Mouse (Mus musculus) hindbrain, postnatal 0 days (tissue): ENCODE measurements around the gene Arhgap22. TPM values are rescaled to one million over a fixed set of nuclear protein-coding genes. Genes with fewer than 3 reads are reported as not detected.

ENCODE experiments used
- ATAC-seq: fragments of 200-750 bp; cut with Nextera tagmentation; 2 replicates; pipeline ENCODE4 v1.8.0; 2017; ENCODE audit warnings: mild to moderate bottlenecking, moderate TSS enrichment, moderate library complexity
- DNase-seq: peaks from one replicate; pipeline ENCODE4 v3.0.0-alpha.2; 2015; ENCODE audit warnings: low spot score
- H3K27ac ChIP-seq: fragments of 300-500 bp; sonication (generic); 2 replicates; pipeline ENCODE4 v1.5.1; 2014; ENCODE audit warnings: mild to moderate bottlenecking
- H3K27me3 ChIP-seq: fragments of 300-500 bp; sonication (generic); 2 replicates; pipeline ENCODE4 v1.6.1; 2014; ENCODE audit warnings: low read length, mixed read lengths; ENCODE audit not compliant: insufficient read depth
- H3K36me3 ChIP-seq: fragments of 300-500 bp; sonication (generic); 2 replicates; pipeline ENCODE4 v1.6.1; 2014; ENCODE audit warnings: low read length, mixed read lengths; ENCODE audit not compliant: insufficient read depth
- H3K4me1 ChIP-seq: fragments of 300-500 bp; sonication (generic); 2 replicates; pipeline ENCODE4 v1.6.1; 2014; ENCODE audit warnings: antibody characterized with exemption, low read length, mixed read lengths; ENCODE audit not compliant: insufficient read depth
- H3K4me2 ChIP-seq: fragments of 300-500 bp; sonication (generic); 2 replicates; pipeline ENCODE4 v1.6.1; 2014; ENCODE audit warnings: low read depth, mild to moderate bottlenecking, low read length, moderate library complexity, mixed read lengths
- H3K4me3 ChIP-seq: fragments of 300-500 bp; sonication (generic); 2 replicates; pipeline ENCODE4 v1.5.1; 2014; ENCODE audit warnings: low read length
- H3K9ac ChIP-seq: fragments of 300-500 bp; sonication (generic); replicated peaks from 2 replicates; pipeline ENCODE4 v1.6.1; 2014; ENCODE audit warnings: mild to moderate bottlenecking, low read length, moderate library complexity, mixed read lengths
- H3K9me3 ChIP-seq: fragments of 300-500 bp; sonication (generic); 2 replicates; pipeline ENCODE4 v1.6.1; 2016; ENCODE audit warnings: low read length, mixed read lengths
- CTCF ChIP-seq: IDR thresholded peaks from 2 replicates; pipeline ENCODE4 v1.5.1; 2016; ENCODE audit warnings: antibody characterized with exemption, control low read depth, low read depth
- WGBS: fragments of 180-500 bp; shearing (Covaris S2); extraction: QIAGEN DNeasy Blood & Tissue Kit; methylation state at CpG from one replicate; pipeline ENCODE4 v1.1.7; 2014; 5-methylcytosine and 5-hydroxymethylcytosine counted together
- polyA plus RNA-seq: library from polyadenylated mRNA; unstranded; fragments of >200 nt; fragmentation: Nextera tagmentation; extraction: Ambion mirVana; gene quantifications from 2 replicates; pipeline ENCODE4 v1.2.1, GENCODE M21; 2015
- total RNA-seq: library from RNA; depleted of rRNA; stranded (reverse); fragments of >200 nt; gene quantifications from 2 replicates; pipeline ENCODE4 v1.2.3, GENCODE M21; 2014

Gene Arhgap22
- total and polyA plus RNA-seq, 2 experiments from 2014 or later: 4.4 to 5.0 TPM

DNA sequence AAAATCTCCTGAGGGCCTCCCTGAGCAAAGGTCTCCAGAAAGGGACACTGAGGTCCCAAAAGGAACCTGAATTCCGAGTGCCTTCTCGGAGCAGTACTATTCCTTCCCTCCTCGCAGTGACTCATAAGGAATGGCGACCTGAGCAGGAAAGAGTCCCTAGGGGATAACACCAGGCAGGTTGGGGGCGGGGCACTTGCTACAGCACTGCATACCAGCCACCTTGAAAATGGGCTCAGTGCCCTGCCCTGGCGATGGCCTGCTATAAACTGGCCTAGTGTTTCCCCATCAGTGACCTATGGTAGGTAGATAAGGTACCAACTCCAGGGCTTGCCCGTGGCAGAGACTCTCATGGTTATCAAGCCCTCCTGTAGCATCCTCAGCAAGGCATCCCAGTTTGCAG is 100.3 kb downstream of the Arhgap22 start:
- Histone ChIP-seq H3K4me3 (no peak overlapping the region), H3K9me3 (no peaks in the 10 kb centered on the region), H3K27ac (no peak overlapping the region), H3K4me2 (no peak overlapping the region), H3K4me1 (no peaks in the 10 kb centered on the region), H3K27me3 (no peaks in the 10 kb centered on the region; the same call in 1 of the 2 replicates), H3K9ac (no peak overlapping the region), H3K36me3 (no peaks in the 10 kb centered on the region)
- TF ChIP-seq CTCF: no peak
- WGBS: 49% methylated on average over 7 of the region's 7 CpGs
- ATAC-seq: no peak
- DNase-seq: no peak

DNA sequence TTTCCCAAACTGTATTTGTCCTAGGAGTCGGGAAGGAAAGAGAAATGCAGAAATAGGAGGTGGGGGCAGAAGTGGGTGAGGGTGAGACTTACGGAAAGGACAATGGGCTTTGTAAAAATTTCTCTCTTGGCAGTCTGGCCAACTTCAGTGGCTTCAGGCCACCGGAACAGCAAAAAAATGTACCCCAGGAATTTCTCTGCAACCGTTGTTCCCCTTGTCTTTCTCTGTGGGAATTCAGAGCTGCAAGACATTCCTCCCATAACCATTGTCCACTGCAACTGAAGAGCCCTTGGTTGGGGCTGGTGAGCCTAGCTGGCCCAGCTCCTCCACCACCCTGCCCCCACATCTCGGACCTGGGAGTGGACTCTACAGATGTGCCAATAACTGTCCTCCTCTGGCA is 101.3 kb downstream of the Arhgap22 start:
- Histone ChIP-seq H3K27ac (no peak overlapping the region), H3K36me3 (no peaks in the 10 kb centered on the region), H3K27me3 (no peaks in the 10 kb centered on the region; the same call in 1 of the 2 replicates), H3K4me3 (no peak overlapping the region), H3K9me3 (no peaks in the 10 kb centered on the region), H3K4me1 (0 out of 2 replicates have a peak, but pooled peaks cover 3% of the 10 kb centered on the region), H3K4me2 (no peak overlapping the region), H3K9ac (no peak overlapping the region)
- WGBS: 23% methylated on average over 5 of the region's 5 CpGs
- no peak for DNase-seq
- no peak for TF ChIP-seq CTCF
- no peak for ATAC-seq

DNA sequence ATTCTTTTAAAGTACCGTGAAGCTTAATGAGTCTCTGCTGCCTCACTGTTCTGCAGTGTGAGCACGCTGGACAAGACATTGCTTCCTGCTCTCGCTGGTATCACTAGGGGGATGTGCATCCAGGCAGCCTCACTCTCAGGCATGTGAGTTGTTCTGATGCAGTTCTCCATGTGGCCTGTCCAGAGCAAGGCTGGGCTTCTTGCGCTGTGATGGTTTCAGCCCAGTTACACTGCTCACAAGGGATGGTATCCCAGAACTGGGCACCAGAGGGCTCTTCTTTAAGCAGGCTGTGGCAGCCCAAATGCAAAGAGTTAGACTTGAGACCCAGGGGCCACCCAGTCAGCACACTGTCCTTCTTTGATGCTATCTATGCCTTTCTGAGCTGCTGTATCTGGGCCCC is 101.9 kb downstream of the Arhgap22 start:
- Histone ChIP-seq H3K9me3 (no peaks in the 10 kb centered on the region), H3K9ac (no peak overlapping the region), H3K27me3 (no peaks in the 10 kb centered on the region; the same call in 1 of the 2 replicates), H3K36me3 (no peaks in the 10 kb centered on the region), H3K4me1 (0 out of 2 replicates have a peak, but pooled peaks cover 3% of the 10 kb centered on the region), H3K4me2 (no peak overlapping the region), H3K4me3 (no peak overlapping the region), H3K27ac (no peak overlapping the region)
- DNase-seq: peak; percentile 68
- TF ChIP-seq CTCF: peak; percentile 61
- WGBS: 39% methylated on average over 4 of the region's 4 CpGs
- ATAC-seq: peak; percentile 71

DNA sequence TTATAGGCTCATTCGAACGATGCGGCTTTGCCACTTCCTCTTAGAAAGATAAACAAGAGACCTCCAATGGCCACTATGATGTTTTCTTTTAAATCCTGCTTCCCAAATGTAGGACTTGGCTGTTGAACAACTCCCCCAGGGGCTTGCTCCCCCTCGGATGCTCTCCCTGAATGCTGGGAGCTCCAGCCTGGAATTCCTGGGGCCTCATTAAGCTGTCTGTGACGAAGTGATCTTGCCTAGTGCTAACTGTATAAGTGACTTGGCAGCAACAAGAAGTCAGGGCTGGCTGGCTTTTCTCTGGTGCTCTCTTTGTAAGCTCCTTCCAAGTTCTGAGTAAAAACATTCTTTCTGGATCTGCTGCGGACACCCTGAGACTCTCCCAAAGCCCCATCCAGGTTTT is 104.1 kb downstream of the Arhgap22 start:
- no peak overlapping the region for H3K4me2 ChIP-seq
- ATAC-seq (no peak), DNase-seq (peak; percentile 46)
- H3K36me3 ChIP-seq: no peaks in the 10 kb centered on the region
- 33% methylated on average over 6 of the region's 6 CpGs for WGBS
- no peak overlapping the region for H3K4me3 ChIP-seq
- no peak overlapping the region for H3K9ac ChIP-seq
- H3K27me3 ChIP-seq: no peaks in the 10 kb centered on the region; the same call in none of the 2 replicates
- 0 out of 2 replicates have a peak, but pooled peaks cover 3% of the 10 kb centered on the region for H3K4me1 ChIP-seq
- no peaks in the 10 kb centered on the region for H3K9me3 ChIP-seq
- H3K27ac ChIP-seq: peak overlapping the region; percentile 26; the same call in 1 of the 2 replicates
- TF ChIP-seq CTCF: no peak

DNA sequence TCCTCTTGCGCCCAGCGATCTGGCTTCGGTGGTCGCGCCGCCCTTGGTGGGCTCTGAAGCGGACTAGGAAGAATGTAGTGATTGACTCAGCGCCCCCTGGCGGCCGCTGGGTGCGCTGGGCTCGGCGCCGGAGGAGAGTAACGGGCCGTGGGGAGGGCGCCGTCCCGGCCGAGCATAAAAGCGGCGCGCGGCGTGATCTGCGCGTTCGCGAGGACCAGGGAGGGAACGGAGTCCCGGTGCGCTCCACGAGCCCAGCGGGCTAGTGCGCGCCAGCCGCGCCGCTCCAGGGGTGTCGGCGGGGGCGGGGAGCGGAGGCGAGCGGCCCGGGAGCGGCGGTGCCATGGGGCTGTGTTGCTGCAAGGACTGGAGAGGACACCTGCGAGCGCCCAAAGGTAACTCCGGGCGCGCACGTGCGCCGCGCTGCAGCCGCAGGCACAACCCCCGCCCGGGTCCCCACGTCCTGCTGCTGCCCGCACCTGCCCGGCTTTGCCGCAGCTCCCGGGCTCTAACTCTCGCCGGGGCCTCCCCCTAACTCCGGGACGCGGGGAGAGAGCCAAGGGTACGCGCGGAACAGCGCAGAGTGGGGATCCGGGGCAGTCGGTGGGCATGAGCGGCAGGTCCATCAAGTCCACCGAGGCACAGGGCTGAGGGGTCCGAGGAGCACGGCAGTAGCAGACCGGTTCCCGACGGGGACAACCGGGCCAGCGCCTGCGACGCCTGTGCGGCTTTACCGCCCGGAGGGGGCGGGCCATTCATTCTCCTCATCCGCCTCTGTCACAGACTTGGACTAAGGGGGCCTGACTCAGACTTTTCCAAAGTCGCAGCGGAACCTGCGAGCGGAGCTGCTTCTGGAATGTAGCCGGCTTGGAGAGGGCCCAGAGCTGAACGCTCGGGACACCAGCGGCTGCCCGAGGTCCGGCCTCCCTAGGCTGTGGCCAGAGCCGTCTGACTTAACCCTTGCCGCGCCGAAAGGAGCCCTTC is 106.0 kb downstream of the Arhgap22 start:
- H3K9ac ChIP-seq: peak overlapping the region; percentile 46
- peak overlapping the region; percentile 65 for H3K4me3 ChIP-seq
- no peaks in the 10 kb centered on the region for H3K9me3 ChIP-seq
- H3K4me2 ChIP-seq: peak overlapping the region; percentile 100
- peak; percentile 86 for DNase-seq
- 0 out of 2 replicates have a peak, but pooled peaks cover 3% of the 10 kb centered on the region for H3K4me1 ChIP-seq
- peak; percentile 73 for TF ChIP-seq CTCF
- under 1% methylated on average over 99 of the region's 106 CpGs for WGBS
- H3K27ac ChIP-seq: no peak overlapping the region
- no peaks in the 10 kb centered on the region for H3K36me3 ChIP-seq
- ATAC-seq: peak; percentile 77
- H3K27me3 ChIP-seq: no peaks in the 10 kb centered on the region; the same call in none of the 2 replicates

DNA sequence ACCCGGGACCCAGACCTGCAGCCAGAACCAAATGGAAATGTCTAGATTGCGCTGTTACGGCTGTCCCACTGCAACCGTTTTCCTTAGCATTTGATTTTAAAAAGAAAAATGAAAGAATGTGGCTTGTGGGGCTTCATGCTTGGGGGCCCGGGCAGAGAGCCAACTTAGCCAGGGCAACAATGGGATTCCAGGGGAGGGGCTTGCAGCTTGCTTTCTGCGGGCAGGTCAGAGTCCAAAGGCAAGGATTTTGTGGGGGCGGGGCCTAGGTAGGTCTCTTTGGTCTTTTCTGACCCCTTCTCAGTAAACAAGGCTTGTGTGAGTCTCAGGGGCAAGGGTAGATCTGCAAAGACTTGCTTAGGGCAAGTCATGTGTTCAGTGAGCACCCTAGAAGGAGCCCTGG is 107.0 kb downstream of the Arhgap22 start:
- peak overlapping the region; percentile 65; the same call in 1 of the 2 replicates for H3K4me3 ChIP-seq
- H3K36me3 ChIP-seq: no peaks in the 10 kb centered on the region
- no peaks in the 10 kb centered on the region for H3K9me3 ChIP-seq
- H3K4me1 ChIP-seq: 0 out of 2 replicates have a peak, but pooled peaks cover 3% of the 10 kb centered on the region
- ATAC-seq (no peak), DNase-seq (no peak)
- no peak overlapping the region for H3K27ac ChIP-seq
- WGBS: 5% methylated on average over 7 of the region's 7 CpGs
- H3K4me2 ChIP-seq: peak overlapping the region; percentile 100; the same call in 1 of the 2 replicates
- H3K9ac ChIP-seq: no peak overlapping the region
- H3K27me3 ChIP-seq: no peaks in the 10 kb centered on the region; the same call in none of the 2 replicates
- TF ChIP-seq CTCF: no peak
